Mouse (Mus musculus) liver, embryonic 11.5 days (tissue): Measurements from ENCODE around the gene Cox7b2. TPM values are rescaled to one million over a fixed set of nuclear protein-coding genes. Genes with fewer than 3 reads are reported as not detected.
"Not testable (repeated sequence)": the region's sequence is repeated elsewhere in the genome, so short reads cannot be mapped to it uniquely, and the experiment has no call there.

Source experiments
- ATAC-seq: fragments of 200-750 bp; cut with Nextera tagmentation; replicated peaks from 2 replicates; pipeline ENCODE4 v1.8.0; 2017; ENCODE audit warnings: moderate number of reproducible peaks, mild to moderate bottlenecking, moderate TSS enrichment, moderate library complexity; ENCODE audit not compliant: low FRiP score
- DNase-seq: peaks from one replicate; pipeline ENCODE4 v3.0.0-alpha.2; 2017; ENCODE audit warnings: low spot score
- H3K27ac ChIP-seq: fragments of 300-500 bp; sonication (generic); 2 replicates; pipeline ENCODE4 v1.5.1; 2014; ENCODE audit warnings: mild to moderate bottlenecking, low read depth, low read length, control low read depth
- H3K27me3 ChIP-seq: fragments of 300-500 bp; sonication (generic); replicated peaks from 2 replicates; pipeline ENCODE4 v1.6.1; 2014; ENCODE audit warnings: low read length, mixed read lengths; ENCODE audit not compliant: control insufficient read depth, insufficient read depth
- H3K36me3 ChIP-seq: fragments of 300-500 bp; sonication (generic); 2 replicates; pipeline ENCODE4 v1.6.1; 2014; ENCODE audit warnings: mild to moderate bottlenecking, low read length, moderate library complexity, mixed read lengths; ENCODE audit not compliant: control insufficient read depth, insufficient read depth
- H3K4me1 ChIP-seq: fragments of 300-500 bp; sonication (generic); replicated peaks from 2 replicates; pipeline ENCODE4 v1.6.1; 2014; ENCODE audit warnings: low read length, mixed read lengths; ENCODE audit not compliant: control insufficient read depth, insufficient read depth
- H3K4me2 ChIP-seq: fragments of 300-500 bp; sonication (generic); 2 replicates; pipeline ENCODE4 v1.6.1; 2014; ENCODE audit warnings: mild to moderate bottlenecking, control low read depth, moderate library complexity
- H3K4me3 ChIP-seq: fragments of 300-500 bp; sonication (generic); 2 replicates; pipeline ENCODE4 v1.5.1; 2014; ENCODE audit warnings: low read depth, low read length, control low read depth
- H3K9ac ChIP-seq: fragments of 300-500 bp; sonication (generic); 2 replicates; pipeline ENCODE4 v1.6.1; 2014; ENCODE audit warnings: low read depth, low read length, control low read depth
- H3K9me3 ChIP-seq: fragments of 300-500 bp; sonication (generic); 2 replicates; pipeline ENCODE4 v1.6.1; 2016; ENCODE audit warnings: low read length, inconsistent platforms, mixed read lengths; ENCODE audit not compliant: control insufficient read depth
- WGBS: fragments of 180-500 bp; shearing (Covaris S2); extraction: QIAGEN DNeasy Blood & Tissue Kit; methylation state at CpG from one replicate; pipeline ENCODE4 v1.1.7; 2014; 5-methylcytosine and 5-hydroxymethylcytosine counted together
- polyA plus RNA-seq: library from polyadenylated mRNA; unstranded; fragments of >200 nt; fragmentation: Nextera tagmentation; extraction: Ambion mirVana; gene quantifications from 2 replicates; pipeline ENCODE4 v1.2.1, GENCODE M21; 2014

Cox7b2 gene
- polyA plus RNA-seq, result not detected in 2 replicates

DNA sequence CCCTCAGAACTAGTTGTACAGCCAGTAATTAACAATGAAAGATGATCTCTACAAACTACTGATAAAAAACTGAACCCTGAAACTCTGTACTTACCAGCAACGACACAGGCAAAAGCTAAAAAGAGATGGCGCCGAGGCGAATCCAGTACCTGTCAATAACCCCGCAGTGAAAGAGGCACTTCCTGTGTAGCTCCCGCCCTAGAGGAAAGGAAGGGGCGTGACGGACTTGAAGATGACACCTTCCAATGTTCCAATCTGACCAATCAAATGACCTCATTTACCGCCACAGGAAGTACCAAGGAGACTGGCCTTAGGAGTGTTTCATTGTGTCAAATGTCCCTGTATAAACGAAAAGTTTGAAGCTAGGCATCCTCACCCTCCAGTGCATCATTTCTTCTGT lies at the start of gene Cox7b2:
TSS of gene Cox7b2 (minus strand) at position 127 of the 400 bp plus-strand sequence.
- Histone ChIP-seq H3K9me3 (peaks cover 3% of the 10 kb centered on the region; the same call in 1 of the 2 replicates), H3K27ac (no peak within 1 kb of the TSS), H3K9ac (no peak within 1 kb of the TSS), H3K4me3 (no peak within 1 kb of the TSS), H3K4me2 (no peak within 1 kb of the TSS), H3K4me1 (no peaks in the 10 kb centered on the region), H3K36me3 (no peaks in the 10 kb centered on the region), H3K27me3 (no peaks in the 10 kb centered on the region)
- no peak for ATAC-seq
- no peak for DNase-seq
- 92% methylated on average over 10 of the region's 10 CpGs for WGBS

GRCm38 (mm10) chr5:71595321-71595720 lies 47.3 kb upstream of the Cox7b2 start:
- Histone ChIP-seq H3K27me3 (no peaks in the 10 kb centered on the region), H3K36me3 (no peaks in the 10 kb centered on the region), H3K4me3 (no peak overlapping the region), H3K4me2 (no peak overlapping the region), H3K9ac (no peak overlapping the region), H3K9me3 (no peaks in the 10 kb centered on the region), H3K4me1 (no peaks in the 10 kb centered on the region), H3K27ac (no peak overlapping the region)
- DNase-seq (no peak), ATAC-seq (no peak)
- WGBS, result 91% methylated on average over 2 of the region's 2 CpGs

- no peaks in the 10 kb centered on the region for H3K9me3 ChIP-seq
- no peaks in the 10 kb centered on the region for H3K36me3 ChIP-seq
- DNase-seq, result no peak
- no peak overlapping the region for H3K27ac ChIP-seq
- ATAC-seq, result no peak
- WGBS, result 66% methylated on average over 2 of the region's 2 CpGs
- no peaks in the 10 kb centered on the region for H3K4me1 ChIP-seq
- H3K4me2 ChIP-seq, result no peak overlapping the region
- no peak overlapping the region for H3K9ac ChIP-seq
- H3K27me3 ChIP-seq, result no peaks in the 10 kb centered on the region
- no peak overlapping the region for H3K4me3 ChIP-seq
Observed at GRCm38 (mm10) chr5:71593745-71594255, 45.8 kb upstream of the Cox7b2 start.

- no peak overlapping the region for H3K4me2 ChIP-seq
- H3K9ac ChIP-seq, result no peak overlapping the region
- DNase-seq, result no peak
- no peak overlapping the region for H3K4me3 ChIP-seq
- 80% methylated on average over 9 of the region's 9 CpGs for WGBS
- no peak overlapping the region for H3K27ac ChIP-seq
- 0 out of 2 replicates have a peak, but pooled peaks cover 3% of the 10 kb centered on the region for H3K9me3 ChIP-seq
- no peaks in the 10 kb centered on the region for H3K27me3 ChIP-seq
- no peak for ATAC-seq
- H3K4me1 ChIP-seq, result no peaks in the 10 kb centered on the region
- H3K36me3 ChIP-seq, result no peaks in the 10 kb centered on the region
Observed at GRCm38 (mm10) chr5:71571646-71572237, 23.7 kb upstream of the Cox7b2 start.

- no peak overlapping the region for H3K27ac ChIP-seq
- no peak overlapping the region for H3K4me2 ChIP-seq
- no peak for ATAC-seq
- H3K9me3 ChIP-seq, result peaks cover 3% of the 10 kb centered on the region; the same call in 1 of the 2 replicates
- H3K4me1 ChIP-seq, result no peaks in the 10 kb centered on the region
- H3K36me3 ChIP-seq, result no peaks in the 10 kb centered on the region
- no peak overlapping the region for H3K4me3 ChIP-seq
- no peaks in the 10 kb centered on the region for H3K27me3 ChIP-seq
- H3K9ac ChIP-seq, result no peak overlapping the region
- no peak for DNase-seq
Observed at GRCm38 (mm10) chr5:71545554-71545953, 2.5 kb downstream of the Cox7b2 start.

GRCm38 (mm10) chr5:71525486-71525885 lies 22.5 kb downstream of the Cox7b2 start:
- H3K27me3 ChIP-seq, H3K27ac ChIP-seq, H3K4me2 ChIP-seq, DNase-seq, H3K4me3 ChIP-seq, H3K4me1 ChIP-seq, H3K36me3 ChIP-seq, H3K9me3 ChIP-seq, ATAC-seq, H3K9ac ChIP-seq: not testable (repeated sequence)
- 73% methylated on average over 9 of the region's 15 CpGs for WGBS

DNA sequence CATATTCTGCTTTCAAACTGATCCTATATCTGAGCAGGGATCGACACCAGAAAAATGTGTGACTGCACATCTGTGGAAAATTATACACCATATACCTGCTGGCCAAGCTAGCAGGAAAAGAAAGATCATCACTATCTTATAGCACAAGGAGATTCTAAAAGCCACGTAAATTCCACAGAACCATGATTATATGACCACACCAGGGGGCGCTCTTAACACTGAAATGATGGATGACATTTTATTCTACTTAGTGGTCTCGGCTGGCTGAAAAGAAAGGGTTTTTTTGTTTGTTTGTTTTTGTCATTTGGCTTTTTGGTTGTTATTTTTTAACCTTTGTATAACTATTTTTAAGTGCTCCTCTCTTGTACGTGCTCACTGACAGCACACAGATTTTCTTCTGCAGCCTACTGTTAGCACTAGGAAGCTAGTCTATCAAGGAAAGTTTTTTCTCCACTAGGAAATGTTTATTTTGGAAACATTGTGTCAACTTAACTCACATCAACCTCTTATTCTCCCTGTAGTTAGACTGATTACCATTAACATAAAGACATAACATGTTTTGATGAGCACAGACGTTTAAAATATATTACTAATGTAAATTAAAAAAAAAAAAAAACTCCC lies 45.8 kb downstream of the Cox7b2 start:
- H3K4me3 ChIP-seq, result no peak overlapping the region
- H3K4me1 ChIP-seq, result no peaks in the 10 kb centered on the region
- H3K4me2 ChIP-seq, result no peak overlapping the region
- no peaks in the 10 kb centered on the region for H3K9me3 ChIP-seq
- H3K36me3 ChIP-seq, result no peaks in the 10 kb centered on the region
- DNase-seq, result no peak
- H3K27me3 ChIP-seq, result no peaks in the 10 kb centered on the region
- no peak for ATAC-seq
- no peak overlapping the region for H3K9ac ChIP-seq
- H3K27ac ChIP-seq, result no peak overlapping the region
- 24% methylated on average over 6 of the region's 6 CpGs for WGBS

DNA sequence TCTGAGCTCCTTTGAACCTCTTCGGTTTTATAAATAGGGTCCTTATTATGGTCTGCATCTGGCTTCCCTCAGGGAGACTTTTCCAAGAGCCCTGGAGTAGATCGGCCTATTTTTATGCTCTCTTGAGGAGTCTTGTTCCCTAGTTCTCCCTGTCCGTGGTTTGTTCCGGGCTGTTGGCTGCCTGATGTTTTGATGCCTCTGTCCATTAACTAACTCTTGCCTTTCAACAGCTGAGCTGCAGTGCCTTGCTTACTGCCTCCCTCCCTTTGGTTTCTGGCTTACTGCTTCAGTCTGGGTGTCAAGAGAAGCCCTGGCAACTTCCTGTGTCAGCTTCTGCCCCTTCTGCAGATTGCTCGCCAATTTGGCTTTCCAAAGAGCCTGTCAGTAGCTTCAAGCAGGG lies 52.4 kb downstream of the Cox7b2 start:
- no peak overlapping the region for H3K4me2 ChIP-seq
- no peak overlapping the region for H3K9ac ChIP-seq
- no peak overlapping the region for H3K4me3 ChIP-seq
- H3K9me3 ChIP-seq, result no peaks in the 10 kb centered on the region
- H3K27me3 ChIP-seq, result no peaks in the 10 kb centered on the region
- 59% methylated on average over 5 of the region's 5 CpGs for whole genome bisulfite sequencing
- DNase-seq, result no peak
- ATAC-seq, result no peak
- H3K27ac ChIP-seq, result no peak overlapping the region
- no peaks in the 10 kb centered on the region for H3K4me1 ChIP-seq
- H3K36me3 ChIP-seq, result no peaks in the 10 kb centered on the region

DNA sequence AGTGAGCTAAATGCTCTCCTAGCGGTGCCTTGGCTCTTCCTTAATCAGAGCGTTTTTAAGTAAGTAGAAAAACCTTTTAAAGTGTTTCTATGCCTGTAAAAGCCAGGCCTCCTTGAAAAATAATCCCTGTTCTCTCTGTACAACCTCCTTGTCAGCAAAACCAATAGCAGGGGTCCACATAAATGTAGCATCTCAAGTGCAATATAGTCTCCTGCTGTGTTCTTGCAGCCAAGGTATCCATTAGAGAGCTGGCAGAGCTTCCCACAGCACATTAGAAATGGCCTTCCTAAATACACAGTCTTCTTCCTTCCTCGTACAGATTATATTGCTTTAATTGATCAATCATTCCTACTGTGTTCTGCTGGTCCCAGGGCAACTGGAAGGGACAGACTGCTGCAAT lies 91.0 kb downstream of the Cox7b2 start:
- no peak overlapping the region for H3K27ac ChIP-seq
- H3K9me3 ChIP-seq, result no peaks in the 10 kb centered on the region
- H3K27me3 ChIP-seq, result no peaks in the 10 kb centered on the region
- no peaks in the 10 kb centered on the region for H3K4me1 ChIP-seq
- H3K4me2 ChIP-seq, result no peak overlapping the region
- no peak overlapping the region for H3K4me3 ChIP-seq
- ATAC-seq (no peak), DNase-seq (no peak)
- 57% methylated on average over 3 of the region's 3 CpGs for WGBS
- no peaks in the 10 kb centered on the region for H3K36me3 ChIP-seq
- H3K9ac ChIP-seq, result no peak overlapping the region
